Mouse (Mus musculus): ENCODE data around the gene Aqr. TPM values are rescaled to one million over a fixed set of nuclear protein-coding genes. Genes with fewer than 3 reads are reported as not detected.
A peak's percentile ranks its signal among the peaks of the same experiment; 100 is the strongest.

Aqr gene
- polyA plus RNA-seq, 1 experiment from 2014 or later: 39.2 TPM

DNA sequence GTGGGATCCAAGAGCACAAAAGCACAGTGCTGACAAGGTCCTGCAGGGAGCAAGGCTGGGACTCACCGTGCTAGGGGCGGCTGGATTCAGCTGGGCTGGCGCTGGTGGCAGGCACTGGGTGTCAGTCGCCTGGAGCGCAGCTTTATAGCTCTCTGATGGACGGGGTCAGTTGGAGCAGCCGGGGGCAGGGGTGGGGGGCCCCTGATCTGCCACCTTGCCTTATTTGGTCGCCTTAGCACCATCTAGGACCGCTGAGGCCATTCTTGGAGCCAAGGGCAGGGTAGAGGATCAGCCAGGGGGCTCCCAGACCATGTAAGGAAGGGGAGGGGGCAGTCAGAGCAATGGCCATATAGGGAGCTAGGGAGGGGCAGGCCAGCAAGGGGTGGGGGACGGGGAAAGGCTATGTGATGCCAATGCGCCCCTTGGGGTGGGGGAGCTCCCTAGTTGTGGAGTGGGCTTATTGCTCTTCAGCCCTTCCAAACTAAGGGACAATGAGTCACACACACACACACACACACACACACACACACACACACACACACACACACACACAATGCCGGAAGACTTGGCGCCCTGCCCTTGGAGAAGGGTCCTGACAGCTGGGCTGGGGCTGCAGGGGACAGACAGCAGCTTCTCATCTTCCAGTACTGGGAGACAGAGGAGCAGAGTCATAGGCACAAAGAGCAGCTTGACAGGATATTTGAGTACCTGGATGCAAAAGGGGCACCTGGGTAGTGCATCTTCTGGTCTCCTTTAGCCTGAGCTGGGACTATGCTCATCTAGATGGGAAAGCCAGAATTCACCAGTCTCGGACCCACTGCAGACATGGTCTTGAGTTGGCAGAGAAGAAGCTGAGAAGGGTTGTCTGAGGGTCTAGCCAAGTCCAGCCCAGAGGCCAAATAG, 133.9 kb downstream of the Aqr start, which contains the start of gene Actc1:
Gene Actc1 (minus strand): TSS at position 853 of the 903 bp plus-strand sequence.
- DNase-seq (ENCODE audit: low spot score): peak; percentile 5
- H3K36me3 ChIP-seq: no peaks in the 10 kb centered on the region
- H3K9me3 ChIP-seq: no peaks in the 10 kb centered on the region
- H3K27me3 ChIP-seq (ENCODE audit: insufficient read depth, poor library complexity, severe bottlenecking): no peaks in the 10 kb centered on the region
- 40% methylated on average over 14 of the region's 14 CpGs for WGBS
- peak within 1 kb of the TSS; percentile 70; the same call in 1 of the 2 replicates for H3K27ac ChIP-seq
- H3K4me3 ChIP-seq: no peak within 1 kb of the TSS
- H3K4me1 ChIP-seq (replicated peaks): peaks cover 17% of the 10 kb centered on the region

DNA sequence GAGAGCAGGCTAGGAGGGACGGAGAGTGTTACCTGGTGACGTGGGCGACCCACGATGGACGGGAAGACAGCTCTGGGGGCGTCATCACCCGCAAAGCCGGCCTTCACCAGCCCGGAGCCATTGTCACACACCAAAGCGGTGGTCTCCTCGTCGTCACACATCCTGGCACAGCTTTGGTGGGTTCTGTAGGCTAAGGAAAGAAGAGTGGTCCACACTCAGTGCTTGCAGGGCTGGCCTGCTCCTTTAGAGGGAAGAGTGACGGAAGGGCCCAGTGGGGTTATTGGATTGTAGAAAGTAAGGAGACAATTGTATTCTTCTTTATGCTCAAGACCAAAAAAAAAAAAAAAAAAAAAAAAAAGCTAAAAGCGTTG, 135.0 kb downstream of the Aqr start:
- DNase-seq (ENCODE audit: low spot score): no peak
- Histone ChIP-seq H3K27me3 (ENCODE audit: insufficient read depth, poor library complexity, severe bottlenecking) (no peaks in the 10 kb centered on the region), H3K4me1 (replicated peaks) (peaks cover 9% of the 10 kb centered on the region), H3K27ac (no peak overlapping the region), H3K36me3 (no peaks in the 10 kb centered on the region), H3K9me3 (no peaks in the 10 kb centered on the region), H3K4me3 (no peak overlapping the region)
- 88% methylated on average over 14 of the region's 14 CpGs for WGBS

Other genes with a start within 250 kb of the Aqr start
- gene Gjd2, start 173.4 kb downstream of the Aqr start, polyA plus RNA-seq (2016; fragmentation: Nextera tagmentation; extraction: Ambion mirVana): 0.17 and 0.48 TPM in 2 replicates
- 6.3 and 16.5 TPM in 2 replicates for gene Actc1, start 133.5 kb downstream of the Aqr start, polyA plus RNA-seq (2016; fragmentation: Nextera tagmentation; extraction: Ambion mirVana)
- gene Zfp770, start 14.4 kb upstream of the Aqr start, polyA plus RNA-seq (2016; fragmentation: Nextera tagmentation; extraction: Ambion mirVana): 2.3 and 2.9 TPM in 2 replicates